Mouse (Mus musculus) urinary bladder, postnatal 4 days (tissue): ENCODE results near the gene Unc13a.

Experiments
- DNase-seq, 2 experiments: peaks; one replicate each; pipeline ENCODE4 v3.0.0; 2021 to 2022; ENCODE audit warnings: low spot score in 2 of 2

The Unc13a gene

GRCm38 (mm10) chr8:71665331-71666130, 6.0 kb downstream of the Unc13a start:
- DNase-seq, result peak; percentile 72 to 91

GRCm38 (mm10) chr8:71660325-71661120, 11.0 kb downstream of the Unc13a start:
- peak; percentile 70 to 89 for DNase-seq

DNA sequence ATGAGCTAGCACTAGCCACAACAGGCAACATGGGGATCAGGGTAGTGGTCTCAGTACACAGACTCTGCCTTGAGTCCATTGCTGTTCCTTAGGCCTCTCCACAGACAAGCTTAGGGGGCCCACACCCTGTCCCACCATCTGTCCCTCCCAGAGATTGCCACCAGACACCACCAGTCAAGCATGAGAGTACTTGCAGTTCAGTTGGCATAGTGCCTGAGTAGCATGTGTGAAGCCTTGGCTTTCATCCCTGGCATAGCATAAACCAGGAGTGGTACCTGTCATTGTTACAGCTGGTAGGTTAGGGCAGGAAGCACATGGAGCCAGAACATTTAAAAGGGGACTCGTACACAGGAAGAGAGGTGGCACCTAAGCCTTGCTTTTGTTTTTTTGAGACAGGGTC, 11.8 kb downstream of the Unc13a start:
- no peak for DNase-seq

GRCm38 (mm10) chr8:71658515-71659049, 13.0 kb downstream of the Unc13a start:
- DNase-seq, result no peak

GRCm38 (mm10) chr8:71657816-71658215, 13.7 kb downstream of the Unc13a start:
- no peak for DNase-seq

- no peak for DNase-seq
Measured at GRCm38 (mm10) chr8:71654600-71654999, 17.0 kb downstream of the Unc13a start.

GRCm38 (mm10) chr8:71645510-71645909, 26.0 kb downstream of the Unc13a start:
- DNase-seq, result no peak

DNA sequence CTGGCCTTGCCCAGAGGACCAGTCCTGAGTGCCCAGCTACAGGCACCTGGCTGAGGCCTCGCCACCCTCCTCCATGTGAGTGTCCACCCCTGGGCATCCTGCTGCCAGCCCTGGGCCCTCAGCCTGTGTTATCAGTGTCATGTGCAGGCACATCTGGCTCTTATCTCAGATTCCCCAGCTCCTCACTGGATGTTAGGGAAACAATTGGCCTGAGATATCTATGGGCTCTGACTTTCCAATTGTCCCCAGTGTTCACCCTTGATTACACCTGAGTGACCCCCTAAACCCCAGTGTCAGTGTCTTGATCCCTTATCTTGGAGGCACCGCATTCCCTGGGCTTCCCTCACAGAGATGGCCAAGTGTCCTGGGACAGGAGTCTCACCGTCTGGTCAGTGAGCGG, 32.2 kb downstream of the Unc13a start:
- DNase-seq, result no peak

DNA sequence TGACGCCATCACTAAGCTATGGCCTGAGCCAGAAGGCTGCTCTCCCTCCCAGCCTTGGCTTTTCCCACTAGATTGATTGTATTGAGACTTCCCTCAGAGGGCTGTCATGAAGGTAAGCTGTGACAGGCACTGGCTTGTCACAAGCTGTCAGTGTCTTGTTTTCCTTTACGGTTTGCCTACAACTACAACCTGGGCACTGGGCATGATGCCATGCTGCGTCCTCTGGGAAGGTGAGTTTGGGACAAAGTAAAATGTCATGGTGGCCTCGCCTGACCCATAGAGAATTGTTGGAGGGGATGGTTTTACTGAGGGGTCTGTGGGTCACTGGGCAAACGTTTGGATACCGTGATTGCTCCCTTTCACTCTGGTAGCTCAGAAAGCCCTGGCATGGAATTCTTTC, 33.2 kb downstream of the Unc13a start:
- DNase-seq, result no peak

- DNase-seq, result no peak
Measured at GRCm38 (mm10) chr8:71637149-71638095, 34.1 kb downstream of the Unc13a start.

DNA sequence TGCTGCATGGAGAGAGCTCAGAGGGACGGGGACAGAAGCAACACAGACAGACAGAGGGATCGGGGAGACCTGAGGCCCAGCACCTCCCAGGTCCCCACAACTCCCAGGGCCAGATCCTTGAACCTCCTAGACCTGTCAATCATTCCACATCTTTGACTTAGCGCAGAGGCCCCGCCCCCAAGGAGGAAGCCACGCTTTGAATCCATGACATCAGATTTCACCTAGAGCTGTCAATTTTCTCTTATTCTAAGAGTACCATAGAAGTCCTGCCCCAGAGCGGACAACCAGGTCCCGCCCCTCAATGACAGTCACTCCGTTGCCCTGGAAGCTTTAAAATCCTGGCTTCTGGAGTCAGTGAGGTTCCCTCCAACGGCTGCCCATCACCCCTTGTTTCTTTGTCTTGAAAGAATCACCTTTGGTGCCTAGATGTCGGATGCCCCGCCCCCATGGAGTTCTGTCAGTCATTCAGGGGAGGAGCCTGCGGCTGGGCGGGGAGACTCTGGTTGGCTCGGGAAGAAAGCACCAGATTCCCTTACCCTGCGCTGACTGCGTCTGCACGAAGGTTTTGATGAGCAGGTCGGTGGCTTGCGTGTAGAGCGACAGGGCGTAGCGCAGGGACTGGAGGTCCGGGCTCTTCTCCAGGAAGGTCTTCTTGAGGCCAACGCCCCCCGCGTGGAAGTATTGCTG, 37.4 kb downstream of the Unc13a start:
- DNase-seq, result no peak

- peak in 1 of 2 experiments; percentile 50 for DNase-seq
Measured at GRCm38 (mm10) chr8:71633164-71633563, 38.4 kb downstream of the Unc13a start.

GRCm38 (mm10) chr8:71631897-71632296, 39.7 kb downstream of the Unc13a start:
- no peak for DNase-seq

- DNase-seq, result no peak
Measured at GRCm38 (mm10) chr8:71630761-71631160, 40.8 kb downstream of the Unc13a start.

DNA sequence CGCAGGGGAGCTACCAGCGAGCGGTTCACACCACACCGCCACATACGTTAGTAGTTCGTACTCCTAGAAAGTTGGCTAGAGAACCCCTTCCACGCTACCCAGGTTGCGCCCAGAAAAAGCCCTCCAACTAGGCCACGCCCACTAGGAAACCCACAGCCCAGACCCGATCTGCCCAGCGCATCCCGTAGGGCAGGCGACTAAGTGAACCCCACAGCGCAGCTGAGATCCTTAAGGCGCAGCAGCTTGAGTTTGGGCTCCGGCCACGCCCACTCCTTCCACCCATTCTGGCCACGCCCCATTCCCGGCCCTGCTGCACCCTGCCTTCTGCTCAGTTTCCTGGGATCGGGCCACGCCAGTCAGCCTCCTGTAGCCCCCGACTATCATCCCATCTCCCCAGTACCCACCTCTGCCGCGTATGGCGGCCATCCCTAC, 41.8 kb downstream of the Unc13a start:
- DNase-seq, result peak in 1 of 2 experiments; percentile 46

GRCm38 (mm10) chr8:71629096-71629697, 42.4 kb downstream of the Unc13a start:
- peak; percentile 90 to 92 for DNase-seq

GRCm38 (mm10) chr8:71628396-71629095, 43.0 kb downstream of the Unc13a start:
- DNase-seq, result no peak

DNA sequence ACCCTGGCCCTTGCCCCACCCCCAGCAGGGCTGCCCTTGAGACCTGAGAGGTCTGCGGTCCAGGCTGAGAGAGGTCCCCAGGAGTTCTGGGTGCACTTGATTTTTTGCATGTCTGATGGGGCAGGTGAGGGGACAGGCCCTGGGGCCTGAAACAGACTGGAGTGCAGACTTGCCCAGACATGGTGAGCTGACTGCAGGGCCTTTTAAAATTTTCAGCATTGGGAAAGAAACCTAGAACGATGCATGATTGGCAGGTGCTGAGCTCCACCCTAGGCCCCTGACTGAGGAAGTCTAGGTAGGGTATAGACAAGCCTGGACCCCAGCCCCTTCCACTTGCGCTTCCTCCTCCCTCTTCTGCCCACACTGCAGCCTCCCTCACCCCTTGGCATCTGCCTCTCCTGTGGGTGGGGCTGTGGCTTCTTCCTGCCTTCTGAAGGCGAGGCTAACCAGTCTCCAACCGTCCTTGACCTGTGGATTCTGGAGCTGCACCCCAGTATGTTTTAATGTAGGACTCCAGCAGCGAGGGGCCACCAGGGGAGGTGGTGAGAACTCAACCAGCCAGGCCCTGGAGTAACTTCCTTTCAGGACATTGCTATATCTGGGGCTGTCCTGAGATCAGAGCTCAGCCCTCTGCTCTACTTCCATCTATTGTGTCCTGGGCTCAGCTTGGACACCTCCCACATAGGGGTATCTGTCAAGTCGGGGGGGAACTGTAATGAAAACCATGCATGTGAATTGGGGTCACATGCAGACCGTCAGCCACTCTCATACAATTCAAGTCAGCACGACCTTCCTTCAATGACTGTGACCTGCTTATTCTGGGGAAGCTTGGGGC, 44.1 kb downstream of the Unc13a start:
- DNase-seq, result no peak

DNA sequence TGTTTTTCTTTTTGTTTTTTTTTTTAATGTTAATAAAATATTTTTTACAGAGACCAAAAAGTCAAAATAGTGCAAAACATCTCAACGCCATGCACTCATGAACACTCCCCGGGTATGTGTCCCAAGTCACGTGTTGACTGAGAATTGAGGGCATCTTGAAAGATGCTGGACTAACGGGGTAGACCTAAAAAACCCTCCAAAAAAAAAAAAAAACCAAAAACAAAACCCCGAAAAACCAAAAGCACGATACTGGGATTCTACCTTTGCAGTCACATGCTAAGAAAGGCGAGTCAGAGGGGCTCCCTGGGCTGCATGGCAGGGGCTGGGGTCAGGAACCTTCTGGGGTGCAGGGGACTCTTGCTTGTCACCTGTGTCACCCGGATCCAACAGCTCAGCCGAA, 44.8 kb downstream of the Unc13a start:
- no peak for DNase-seq
